Mouse (Mus musculus) neural tube, embryonic 15.5 days (tissue): ENCODE measurements around the gene Rftn1. TPM values are rescaled to one million over a fixed set of nuclear protein-coding genes. Genes with fewer than 3 reads are reported as not detected.

ENCODE experiments used
- ATAC-seq: fragments of 200-750 bp; cut with Nextera tagmentation; 2 replicates; pipeline ENCODE4 v1.8.0; 2017; ENCODE audit warnings: mild to moderate bottlenecking, moderate TSS enrichment, moderate library complexity; ENCODE audit not compliant: low FRiP score
- H3K27ac ChIP-seq: fragments of 300-500 bp; sonication (generic); replicated peaks from 2 replicates; pipeline ENCODE4 v1.5.1; 2015; ENCODE audit warnings: mild to moderate bottlenecking, inconsistent platforms
- H3K27me3 ChIP-seq: fragments of 300-500 bp; sonication (generic); replicated peaks from 2 replicates; pipeline ENCODE4 v1.6.1; 2015; ENCODE audit warnings: inconsistent platforms
- H3K36me3 ChIP-seq: fragments of 300-500 bp; sonication (generic); 2 replicates; pipeline ENCODE4 v1.6.1; 2015; ENCODE audit warnings: inconsistent platforms
- H3K4me1 ChIP-seq: fragments of 300-500 bp; sonication (generic); 2 replicates; pipeline ENCODE4 v1.6.1; 2015; ENCODE audit warnings: inconsistent platforms
- H3K4me2 ChIP-seq: fragments of 300-500 bp; sonication (generic); 2 replicates; pipeline ENCODE4 v1.6.1; 2015; ENCODE audit warnings: inconsistent platforms, mild to moderate bottlenecking, moderate library complexity
- H3K4me3 ChIP-seq: fragments of 300-500 bp; sonication (generic); replicated peaks from 2 replicates; pipeline ENCODE4 v1.5.1; 2015; ENCODE audit warnings: mild to moderate bottlenecking, inconsistent platforms
- H3K9ac ChIP-seq: fragments of 300-500 bp; sonication (generic); replicated peaks from 2 replicates; pipeline ENCODE4 v1.6.1; 2015; ENCODE audit warnings: mild to moderate bottlenecking, inconsistent platforms
- H3K9me3 ChIP-seq: fragments of 300-500 bp; sonication (generic); replicated peaks from 2 replicates; pipeline ENCODE4 v1.6.1; 2016; ENCODE audit warnings: inconsistent platforms
- WGBS: fragments of 180-500 bp; shearing (Covaris S2); methylation state at CpG from one replicate; pipeline ENCODE4 v1.1.7; 2015; ENCODE audit warnings: mixed read lengths; 5-methylcytosine and 5-hydroxymethylcytosine counted together
- polyA plus RNA-seq: library from polyadenylated mRNA; unstranded; fragments of >200 nt; fragmentation: Nextera tagmentation; extraction: Ambion mirVana; gene quantifications from 2 replicates; pipeline ENCODE4 v1.2.1, GENCODE M21; 2015

Gene Rftn1
- polyA plus RNA-seq = 17.9 and 20.2 TPM in 2 replicates

DNA sequence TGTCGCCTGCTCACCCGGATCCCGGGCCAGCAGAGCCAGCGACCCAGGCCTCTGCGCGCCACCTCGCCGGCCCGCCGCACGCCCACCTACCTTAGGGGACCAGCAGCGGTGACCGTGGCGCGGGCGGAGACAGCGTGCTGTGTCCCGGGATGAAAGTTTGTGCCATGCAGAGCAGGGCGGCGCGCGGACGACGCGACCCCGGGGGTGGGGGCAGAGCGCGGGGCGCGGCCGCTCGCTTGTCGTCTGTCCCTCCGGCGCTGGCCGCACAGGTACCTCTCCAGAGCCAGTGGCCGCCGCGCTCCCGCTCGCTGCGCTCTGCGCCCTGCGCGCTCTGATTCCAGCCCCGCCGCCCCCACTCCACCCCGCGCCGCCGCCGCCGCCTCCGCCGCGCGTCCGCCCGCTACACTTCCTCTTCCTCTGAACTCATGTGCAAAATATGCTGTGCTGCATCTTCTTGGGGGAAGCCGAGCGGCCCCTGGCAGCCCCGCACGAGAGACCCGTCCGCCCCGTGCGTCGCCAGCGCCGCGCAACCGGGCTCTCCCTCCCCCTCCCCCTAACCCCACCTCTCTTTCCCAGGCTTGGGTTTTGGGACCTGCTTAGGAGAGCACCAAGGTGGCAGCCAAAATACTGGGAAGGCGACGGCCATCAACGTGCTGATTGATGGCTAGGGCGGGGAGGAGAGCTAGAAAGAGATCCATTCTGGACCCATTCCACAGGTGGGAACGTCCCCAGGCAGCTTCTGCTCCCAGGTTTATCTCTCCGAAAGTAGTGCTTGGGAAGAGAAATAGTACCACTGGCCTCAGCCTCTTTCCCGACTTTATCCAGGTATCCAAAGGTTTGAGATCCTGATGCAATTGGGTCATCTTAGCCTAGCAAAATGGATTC is at the start of gene Rftn1:
TSS of gene Rftn1 (minus strand) at position 544 of the 885 bp plus-strand sequence.
- Histone ChIP-seq H3K4me1 (peaks cover 43% of the 10 kb centered on the region), H3K4me3 (peak within 1 kb of the TSS; percentile 71), H3K27ac (0 out of 2 replicates have a peak within 1 kb of the TSS, but pooled peaks have one; percentile 0), H3K27me3 (peaks cover 16% of the 10 kb centered on the region), H3K4me2 (peak within 1 kb of the TSS; percentile 100), H3K9ac (peak within 1 kb of the TSS; percentile 58), H3K36me3 (no peaks in the 10 kb centered on the region), H3K9me3 (no peaks in the 10 kb centered on the region)
- ATAC-seq = peak; percentile 46
- under 1% methylated on average over 65 of the region's 79 CpGs for WGBS

DNA sequence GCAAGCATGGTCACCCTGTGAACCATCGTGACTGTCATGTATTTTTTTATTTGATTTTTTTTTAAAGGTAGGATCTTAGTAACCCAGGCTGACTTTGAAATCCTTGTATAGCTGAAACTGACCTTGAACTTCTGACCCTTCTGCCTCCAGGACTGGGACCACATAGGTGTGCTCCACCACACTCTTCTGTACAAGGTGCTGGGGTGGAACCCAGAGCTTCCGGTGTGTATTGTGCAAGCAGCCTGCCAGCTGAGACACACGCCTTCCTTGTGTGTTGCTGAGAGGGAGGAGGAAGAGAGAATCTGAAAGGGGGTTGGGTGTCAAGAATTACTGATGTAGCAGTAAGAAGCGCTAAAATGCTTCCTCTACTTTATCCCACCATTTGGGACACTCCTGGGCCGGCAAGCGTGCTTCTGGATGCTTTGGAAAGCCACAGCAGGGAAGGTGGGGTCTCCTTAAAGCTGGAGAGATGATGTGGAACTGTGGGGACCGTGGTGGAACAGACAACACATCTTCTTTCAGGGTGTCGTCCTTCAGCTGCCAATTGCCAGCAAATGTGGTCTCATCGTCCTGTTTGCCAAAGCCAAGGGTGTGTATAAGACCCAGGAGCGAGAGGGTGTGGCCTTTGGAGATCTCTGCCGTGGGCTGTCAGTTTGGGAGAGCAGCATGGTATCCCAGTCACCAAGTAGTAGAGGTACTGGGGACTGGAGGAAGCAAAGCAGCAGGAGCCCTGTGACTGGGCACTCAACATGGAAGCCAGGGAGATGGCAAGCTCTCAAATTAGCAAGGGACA is 47.5 kb upstream of the Rftn1 start:
- ATAC-seq = no peak
- Histone ChIP-seq H3K27ac (no peak overlapping the region), H3K36me3 (no peaks in the 10 kb centered on the region), H3K27me3 (0 out of 2 replicates have a peak, but pooled peaks cover 3% of the 10 kb centered on the region), H3K9ac (no peak overlapping the region), H3K4me1 (peaks cover 13% of the 10 kb centered on the region), H3K4me3 (no peak overlapping the region), H3K4me2 (no peak overlapping the region), H3K9me3 (no peaks in the 10 kb centered on the region)
- 67% methylated on average over 11 of the region's 11 CpGs for WGBS

DNA sequence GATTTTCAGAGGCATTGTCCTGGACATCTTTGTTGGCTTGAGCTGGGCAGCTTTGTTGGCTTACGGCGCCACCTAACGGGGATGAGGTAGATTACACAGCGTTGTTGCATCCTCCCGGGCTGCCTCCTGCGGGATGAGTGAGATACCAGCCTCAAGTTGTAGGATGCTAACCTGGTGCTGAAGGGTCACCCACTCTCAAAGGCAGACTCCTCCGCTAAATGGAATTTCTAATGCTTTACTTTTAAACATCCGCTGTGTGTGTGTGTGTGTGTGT is 46.9 kb upstream of the Rftn1 start:
- Histone ChIP-seq H3K27me3 (0 out of 2 replicates have a peak, but pooled peaks cover 3% of the 10 kb centered on the region), H3K27ac (peak overlapping the region; percentile 82), H3K4me2 (no peak overlapping the region), H3K36me3 (no peaks in the 10 kb centered on the region), H3K4me3 (no peak overlapping the region), H3K9me3 (no peaks in the 10 kb centered on the region), H3K4me1 (peaks cover 13% of the 10 kb centered on the region), H3K9ac (no peak overlapping the region)
- ATAC-seq = peak; percentile 93
- 7% methylated on average over 8 of the region's 8 CpGs for WGBS

DNA sequence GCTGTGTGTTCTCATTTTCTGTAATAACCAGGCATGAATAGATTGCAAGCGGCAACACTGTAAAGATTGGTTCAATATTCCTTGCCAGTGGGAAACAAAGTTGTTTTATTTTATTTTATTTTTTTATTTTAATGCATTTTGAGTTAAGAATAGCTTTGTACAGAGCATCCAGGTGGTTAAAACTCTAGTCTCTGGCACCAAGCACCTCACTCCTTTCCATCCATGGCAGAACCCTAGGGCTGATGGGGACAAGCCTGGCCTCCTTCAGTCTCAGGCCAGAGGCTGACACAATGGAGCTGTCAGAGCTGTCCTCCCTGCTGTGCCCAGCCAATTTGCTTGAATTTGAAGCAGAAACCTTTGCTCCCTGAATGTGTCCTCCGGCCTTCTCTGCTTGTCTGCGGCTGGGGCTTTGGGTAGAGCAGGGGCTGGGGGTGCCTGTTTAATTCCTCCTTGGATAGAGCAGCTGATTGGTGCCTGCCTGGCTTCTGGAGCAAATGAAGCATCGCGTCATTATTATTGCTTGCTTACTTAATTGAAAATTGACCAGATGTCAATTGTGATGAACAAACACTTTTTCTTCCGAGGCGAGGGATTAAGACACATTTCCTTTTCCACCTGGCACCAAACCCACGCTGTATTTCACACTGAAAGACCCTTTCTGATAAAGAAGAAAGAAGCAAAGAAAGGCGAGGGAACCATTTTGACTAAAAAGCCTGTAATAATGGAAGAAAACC is 46.4 kb upstream of the Rftn1 start:
- H3K9ac ChIP-seq = 0 out of 2 replicates have a peak overlapping the region, but pooled peaks have one; percentile 17
- no peaks in the 10 kb centered on the region for H3K9me3 ChIP-seq
- 17% methylated on average over 9 of the region's 9 CpGs for WGBS
- peaks cover 13% of the 10 kb centered on the region for H3K4me1 ChIP-seq
- no peak overlapping the region for H3K4me3 ChIP-seq
- H3K27ac ChIP-seq = peak overlapping the region; percentile 82
- ATAC-seq = peak; percentile 83
- no peaks in the 10 kb centered on the region for H3K36me3 ChIP-seq
- no peak overlapping the region; the same call in 1 of the 2 replicates for H3K4me2 ChIP-seq
- 0 out of 2 replicates have a peak, but pooled peaks cover 3% of the 10 kb centered on the region for H3K27me3 ChIP-seq

DNA sequence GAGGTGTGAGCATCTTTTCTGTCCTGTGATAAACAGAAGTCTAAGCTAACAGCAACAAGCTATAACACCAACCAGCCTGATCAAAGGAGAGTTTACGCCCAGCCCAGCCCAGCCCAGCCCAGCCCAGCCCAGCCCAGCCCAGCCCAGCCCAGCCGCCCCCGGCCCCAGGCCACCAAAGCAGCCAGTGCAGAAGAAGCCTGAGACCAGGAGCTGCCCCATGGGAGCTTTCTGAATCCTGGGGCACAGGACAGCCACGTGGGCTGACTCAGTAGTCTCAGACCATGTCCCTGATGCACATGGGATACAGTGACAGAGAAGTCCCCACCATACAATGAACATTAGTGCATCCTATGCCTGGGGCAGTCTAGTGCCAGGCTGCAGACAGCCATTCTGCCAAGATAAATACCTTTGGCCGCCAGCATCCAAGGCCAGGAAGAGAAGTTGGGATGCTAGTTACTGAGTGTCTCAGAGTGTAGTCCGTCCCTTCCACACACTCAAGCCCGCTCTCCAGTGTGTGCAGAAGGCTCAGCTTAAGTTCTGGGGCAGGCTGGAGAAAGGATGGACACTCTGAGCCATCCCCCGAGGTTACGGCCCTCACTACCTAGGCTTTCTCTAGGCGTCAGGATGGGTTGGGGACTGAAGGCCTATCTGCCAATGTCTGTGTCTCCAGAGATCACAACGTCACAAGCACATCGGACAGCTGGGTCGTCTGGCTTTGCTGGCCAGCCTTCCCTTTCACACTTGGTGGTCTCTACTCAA is 45.6 kb upstream of the Rftn1 start:
- H3K4me3 ChIP-seq = no peak overlapping the region
- 0 out of 2 replicates have a peak, but pooled peaks cover 3% of the 10 kb centered on the region for H3K27me3 ChIP-seq
- H3K36me3 ChIP-seq = no peaks in the 10 kb centered on the region
- ATAC-seq = peak; percentile 46; the same call in 1 of the 2 replicates
- H3K4me1 ChIP-seq = peaks cover 13% of the 10 kb centered on the region
- 47% methylated on average over 13 of the region's 13 CpGs for WGBS
- H3K4me2 ChIP-seq = no peak overlapping the region
- H3K9ac ChIP-seq = no peak overlapping the region
- no peaks in the 10 kb centered on the region for H3K9me3 ChIP-seq
- peak overlapping the region; percentile 64 for H3K27ac ChIP-seq

DNA sequence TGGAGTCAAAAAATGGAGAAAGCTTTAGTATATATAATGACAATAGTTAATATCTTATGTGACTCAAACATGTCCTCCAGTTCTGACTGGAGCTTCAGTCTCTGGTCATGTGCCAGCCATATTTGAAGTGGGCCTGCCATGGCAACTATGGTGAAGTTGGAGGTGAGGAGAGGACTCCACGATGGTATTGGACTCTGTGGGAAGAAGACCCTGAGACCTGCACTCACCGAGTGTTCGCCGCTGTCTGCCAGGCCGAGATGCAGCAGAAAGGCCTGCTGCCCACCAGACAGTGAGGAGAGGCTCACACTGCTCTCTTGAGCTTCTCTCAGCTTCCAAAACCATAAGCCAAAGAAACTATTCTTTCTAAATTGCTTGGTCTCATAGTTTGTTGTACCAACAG is 43.5 kb upstream of the Rftn1 start:
- no peak for ATAC-seq
- 87% methylated on average over 5 of the region's 5 CpGs for WGBS

DNA sequence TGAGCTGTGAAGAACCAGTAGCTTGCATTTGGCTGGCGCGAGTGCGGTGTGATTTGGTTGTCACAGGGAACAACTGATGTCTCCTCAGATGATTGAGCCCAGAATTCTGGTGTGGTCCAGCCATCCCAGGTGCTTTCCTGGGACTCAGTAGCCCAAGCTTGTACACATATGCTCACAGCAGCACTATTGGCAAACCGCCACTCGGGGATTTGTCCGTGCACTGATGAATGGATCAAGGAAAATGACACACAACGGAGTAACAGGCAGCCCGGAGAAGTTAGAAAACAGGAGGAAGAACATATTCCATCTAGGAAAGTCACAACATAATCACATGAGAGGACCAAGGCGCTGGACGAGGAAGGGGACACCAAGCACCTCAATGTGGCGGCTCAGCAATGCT is 42.3 kb upstream of the Rftn1 start:
- Histone ChIP-seq H3K4me1 (peaks cover 13% of the 10 kb centered on the region), H3K27ac (no peak overlapping the region), H3K27me3 (no peaks in the 10 kb centered on the region), H3K36me3 (no peaks in the 10 kb centered on the region), H3K4me2 (no peak overlapping the region), H3K9me3 (no peaks in the 10 kb centered on the region), H3K4me3 (no peak overlapping the region), H3K9ac (no peak overlapping the region)
- ATAC-seq = no peak
- 90% methylated on average over 11 of the region's 11 CpGs for whole genome bisulfite sequencing

More for the DNA sequence above, 43.5 kb upstream of the Rftn1 start:
- Histone ChIP-seq H3K4me2 (no peak overlapping the region), H3K9ac (no peak overlapping the region), H3K4me1 (peaks cover 13% of the 10 kb centered on the region), H3K4me3 (no peak overlapping the region), H3K36me3 (no peaks in the 10 kb centered on the region), H3K9me3 (no peaks in the 10 kb centered on the region), H3K27me3 (0 out of 2 replicates have a peak, but pooled peaks cover 3% of the 10 kb centered on the region), H3K27ac (no peak overlapping the region)

DNA sequence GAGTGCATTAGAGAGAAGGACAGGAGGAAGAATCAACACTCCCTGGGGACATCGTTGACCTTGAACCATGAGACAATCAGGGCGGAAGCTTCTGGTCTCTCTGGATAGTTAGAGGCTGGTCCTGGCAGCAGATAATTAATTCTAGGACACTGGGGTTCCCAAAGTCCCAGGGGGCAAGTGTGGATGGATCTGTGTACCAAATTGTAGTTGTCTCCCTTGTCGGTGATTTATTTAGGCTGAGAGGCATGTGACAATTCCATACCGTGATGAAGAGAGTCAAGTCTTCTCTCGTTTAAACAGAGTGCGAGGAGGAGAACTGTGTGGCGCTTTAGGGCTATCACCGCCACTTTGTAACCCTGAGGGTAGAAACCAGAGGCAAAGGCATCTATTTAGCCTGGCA is 40.7 kb upstream of the Rftn1 start:
- Histone ChIP-seq H3K4me1 (peaks cover 3% of the 10 kb centered on the region), H3K4me2 (no peak overlapping the region), H3K4me3 (no peak overlapping the region), H3K27ac (no peak overlapping the region), H3K9me3 (no peaks in the 10 kb centered on the region), H3K27me3 (no peaks in the 10 kb centered on the region), H3K36me3 (no peaks in the 10 kb centered on the region), H3K9ac (no peak overlapping the region)
- ATAC-seq = no peak
- 76% methylated on average over 8 of the region's 8 CpGs for WGBS

DNA sequence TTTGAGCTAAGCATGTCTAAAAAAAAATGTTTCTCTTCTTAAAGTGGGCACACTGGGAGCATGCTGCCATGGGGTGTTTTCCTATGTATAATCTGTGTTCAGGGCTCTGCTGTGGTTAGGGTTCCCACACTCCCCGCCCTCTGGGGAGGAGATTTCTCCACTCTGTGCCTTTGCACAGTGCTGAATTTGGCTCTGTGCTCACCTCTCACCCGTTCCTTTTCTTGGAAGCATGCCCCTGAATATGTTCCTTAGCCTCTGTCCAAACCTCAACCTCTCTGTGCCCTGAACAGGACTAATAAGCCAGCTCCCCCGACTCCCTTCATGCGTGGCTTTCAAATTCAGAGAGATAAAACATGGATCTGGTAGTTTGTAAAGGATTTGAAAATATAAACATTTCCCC is 39.1 kb upstream of the Rftn1 start:
- Histone ChIP-seq H3K27me3 (no peaks in the 10 kb centered on the region), H3K27ac (no peak overlapping the region), H3K36me3 (no peaks in the 10 kb centered on the region), H3K4me3 (no peak overlapping the region), H3K4me2 (no peak overlapping the region), H3K9me3 (no peaks in the 10 kb centered on the region), H3K4me1 (no peaks in the 10 kb centered on the region), H3K9ac (no peak overlapping the region)
- WGBS = 81% methylated on average over 4 of the region's 4 CpGs
- no peak for ATAC-seq

DNA sequence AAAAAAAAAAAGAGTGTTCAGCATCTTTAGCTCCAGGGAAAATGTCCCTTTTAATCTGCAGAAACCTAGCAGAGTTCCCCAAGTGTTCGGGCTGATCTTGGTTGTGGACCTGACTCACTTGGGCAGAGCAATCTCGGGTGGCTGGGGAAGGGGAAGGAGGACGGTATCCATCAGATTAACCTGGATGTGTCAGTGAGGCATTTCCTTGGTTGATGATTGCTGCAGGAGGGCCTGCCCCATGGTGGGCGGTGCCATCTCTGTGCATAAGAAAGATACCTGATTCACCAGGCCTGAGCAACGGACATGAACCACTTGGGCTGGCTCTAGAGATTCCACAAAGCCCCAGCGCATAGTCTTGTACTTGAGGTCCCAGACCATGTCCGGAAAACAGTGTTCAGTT is 36.9 kb upstream of the Rftn1 start:
- no peaks in the 10 kb centered on the region for H3K9me3 ChIP-seq
- H3K27ac ChIP-seq = no peak overlapping the region
- H3K4me3 ChIP-seq = no peak overlapping the region
- no peak overlapping the region for H3K4me2 ChIP-seq
- no peak for ATAC-seq
- no peaks in the 10 kb centered on the region for H3K36me3 ChIP-seq
- no peaks in the 10 kb centered on the region for H3K27me3 ChIP-seq
- H3K9ac ChIP-seq = no peak overlapping the region
- WGBS = 80% methylated on average over 7 of the region's 7 CpGs
- H3K4me1 ChIP-seq = no peaks in the 10 kb centered on the region

DNA sequence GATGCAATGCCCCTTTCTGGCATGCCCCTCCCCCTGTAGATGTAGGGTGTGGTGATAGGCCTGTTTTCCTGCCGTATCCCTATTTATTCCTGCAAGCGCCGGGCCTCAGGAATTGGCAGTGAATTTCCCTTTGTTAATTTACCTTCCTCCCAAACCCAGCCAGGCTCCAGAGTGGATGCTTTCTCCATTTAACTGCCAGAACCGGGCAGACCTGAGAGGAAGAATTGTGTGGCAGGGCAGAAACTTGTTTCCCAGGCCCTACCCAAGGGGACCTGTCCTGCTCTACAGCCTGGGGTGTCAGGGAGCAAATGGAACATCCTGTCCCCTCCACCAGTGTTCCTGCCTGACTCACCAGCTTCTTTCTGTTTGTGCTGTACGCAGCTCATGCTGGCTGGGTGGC is 34.2 kb upstream of the Rftn1 start:
- no peaks in the 10 kb centered on the region for H3K36me3 ChIP-seq
- H3K4me1 ChIP-seq = no peaks in the 10 kb centered on the region
- no peak overlapping the region for H3K4me3 ChIP-seq
- no peaks in the 10 kb centered on the region for H3K9me3 ChIP-seq
- H3K27me3 ChIP-seq = no peaks in the 10 kb centered on the region
- no peak overlapping the region for H3K9ac ChIP-seq
- no peak overlapping the region for H3K4me2 ChIP-seq
- 74% methylated on average over 5 of the region's 5 CpGs for WGBS
- no peak for ATAC-seq
- no peak overlapping the region for H3K27ac ChIP-seq
